Mouse (Mus musculus): ENCODE data around the gene Gucy1b1.

Gene Gucy1b1

DNA sequence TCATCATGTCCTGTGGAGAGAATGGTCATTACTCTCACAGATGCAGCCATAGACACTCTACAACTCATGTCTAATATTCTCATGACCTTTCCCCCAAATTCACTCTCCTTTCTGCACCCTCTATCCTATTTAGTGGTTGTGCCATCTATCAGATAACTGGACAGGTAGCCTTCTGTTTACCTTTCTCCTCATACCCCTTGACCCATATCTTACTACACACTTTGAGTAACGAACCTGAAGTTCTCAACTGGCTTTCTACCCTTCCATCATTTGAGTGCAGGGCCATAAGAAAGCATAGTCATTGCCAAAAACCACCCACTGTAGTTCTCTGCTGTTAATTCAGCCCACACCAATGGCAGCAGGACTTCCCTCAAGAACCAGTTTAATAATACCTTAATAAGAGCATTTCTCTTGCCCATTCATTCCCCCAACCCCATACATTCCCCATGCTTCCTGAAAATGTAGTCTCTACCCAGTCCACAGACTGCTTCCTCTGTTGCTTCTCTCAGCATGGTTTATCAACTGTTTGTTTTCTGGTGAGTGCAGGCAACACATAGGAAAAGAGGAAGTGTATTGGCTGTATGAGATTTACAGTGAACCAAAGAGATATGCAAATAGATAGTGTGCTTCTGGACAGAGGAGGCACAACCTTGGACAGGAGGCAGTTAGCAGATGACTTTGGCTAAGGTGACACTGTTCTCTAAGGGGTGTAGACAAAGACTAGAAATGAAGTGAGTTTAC lies 44.3 kb downstream of the Gucy1b1 start:
- no peak for DNase-seq

- DNase-seq = peak; percentile 55
Observed at GRCm38 (mm10) chr3:82029229-82029628, 45.3 kb downstream of the Gucy1b1 start.

- no peak for DNase-seq
Observed at GRCm38 (mm10) chr3:82027286-82027685, 47.2 kb downstream of the Gucy1b1 start.

DNA sequence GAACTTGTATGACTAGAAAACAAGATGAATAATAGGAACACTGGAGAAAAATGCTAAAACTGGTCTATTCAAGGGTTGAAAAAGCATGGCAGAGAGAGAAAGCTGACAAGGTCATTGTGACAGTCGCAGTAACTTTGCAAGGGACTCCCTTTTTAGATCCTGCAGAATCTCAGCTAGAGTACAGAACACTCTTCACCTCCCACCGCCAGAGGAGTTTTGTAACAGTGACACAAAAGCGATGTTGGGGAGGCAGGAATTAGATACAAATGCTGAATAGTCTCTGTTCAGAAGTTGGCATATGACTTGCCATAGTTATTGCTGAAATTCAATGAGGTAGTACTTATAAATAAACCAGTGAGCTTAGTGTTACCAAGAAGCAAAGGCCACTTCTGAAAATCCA lies 51.4 kb downstream of the Gucy1b1 start:
- no peak for DNase-seq

DNA sequence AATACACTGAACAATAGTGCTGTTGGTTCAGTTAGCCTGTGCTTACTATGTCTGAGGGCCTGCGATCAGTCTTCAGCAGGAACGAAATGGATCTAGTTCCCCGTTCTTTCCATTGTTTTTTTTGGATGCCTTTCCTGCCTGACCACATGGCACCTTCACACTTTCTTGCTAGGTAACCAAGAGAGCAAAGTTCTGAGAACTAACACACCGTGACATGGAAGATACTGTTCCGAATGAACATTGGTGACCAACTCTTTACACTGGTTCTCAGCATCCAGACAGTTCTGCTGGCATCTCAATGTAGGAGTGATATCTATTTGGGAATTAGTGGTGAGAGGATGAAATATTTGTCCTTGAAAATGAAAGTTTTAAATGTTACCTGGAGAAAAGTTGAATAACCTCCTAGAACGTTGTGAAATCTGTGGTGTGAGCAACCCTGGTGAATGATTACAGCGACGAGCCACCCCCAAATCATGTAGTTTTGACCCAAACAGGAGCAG lies 52.0 kb downstream of the Gucy1b1 start:
- DNase-seq = peak; percentile 25

DNA sequence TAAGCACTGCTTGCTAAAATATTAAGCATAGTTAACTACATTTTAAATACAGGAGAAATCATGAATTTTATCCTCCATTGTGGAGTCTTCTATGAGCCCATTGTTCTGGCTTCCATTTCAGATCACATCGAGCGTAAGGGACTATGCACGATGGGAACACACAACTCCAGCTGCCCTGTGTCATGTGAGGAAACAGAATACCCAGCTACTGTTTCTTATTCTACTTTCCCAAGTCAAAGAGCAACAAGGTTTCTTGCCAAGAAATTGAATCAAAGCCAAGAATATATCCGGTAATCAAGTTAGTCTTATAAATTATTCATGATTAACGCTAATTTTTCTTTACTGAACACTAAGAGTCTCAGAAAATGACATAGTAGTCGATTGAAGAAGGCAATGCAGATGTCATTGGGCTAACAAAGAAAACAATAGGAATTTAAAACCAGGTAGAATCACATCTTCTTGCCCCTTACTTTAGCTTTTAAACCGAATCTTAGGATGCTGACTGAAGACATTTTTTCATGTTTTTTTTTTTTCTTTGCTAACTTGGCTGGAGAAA lies 60.3 kb downstream of the Gucy1b1 start:
- peak; percentile 8 for DNase-seq

DNA sequence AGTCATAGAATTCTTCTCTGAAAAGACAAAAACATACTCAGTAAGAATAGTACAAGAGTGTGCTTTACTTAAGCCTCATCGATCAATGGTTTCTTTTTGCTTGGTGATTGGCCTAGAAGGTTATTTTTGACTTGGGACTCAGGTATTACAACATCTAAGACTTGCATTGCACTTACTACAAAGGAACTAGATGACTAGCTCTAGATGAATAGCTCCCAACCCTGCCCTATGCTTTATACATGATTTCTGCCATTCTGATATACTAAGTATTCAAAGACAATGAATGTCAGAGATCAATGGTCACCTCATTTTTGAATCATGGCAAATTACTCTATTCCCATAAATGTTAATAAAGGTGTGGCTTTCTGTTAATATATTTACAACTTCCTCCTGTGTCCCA lies 67.5 kb downstream of the Gucy1b1 start:
- no peak for DNase-seq

DNA sequence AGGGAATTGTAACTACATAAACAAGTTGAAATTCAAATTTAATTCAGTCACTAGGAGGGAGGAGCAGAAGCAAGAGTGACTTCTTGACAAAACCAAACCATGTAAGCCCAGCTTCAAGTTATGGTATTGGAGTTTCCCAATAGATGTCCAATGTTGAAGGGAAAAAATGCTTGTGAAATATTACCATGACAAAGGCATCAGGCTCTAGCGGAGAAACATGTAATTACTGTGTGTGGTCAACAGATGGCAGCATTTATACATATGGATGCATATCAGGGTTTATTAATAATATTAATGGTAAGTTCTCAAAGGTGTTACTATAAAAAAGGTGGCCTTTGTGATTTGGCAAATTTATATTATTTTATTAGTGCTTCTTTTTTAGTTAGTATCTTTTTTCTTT lies 78.5 kb downstream of the Gucy1b1 start:
- peak; percentile 61 for DNase-seq

- no peak for DNase-seq
Observed at GRCm38 (mm10) chr3:81995371-81995770, 79.1 kb downstream of the Gucy1b1 start.

- no peak for DNase-seq
Observed at GRCm38 (mm10) chr3:81990531-81990930, 84.0 kb downstream of the Gucy1b1 start.

- no peak for DNase-seq
Observed at GRCm38 (mm10) chr3:81989692-81990141, 84.8 kb downstream of the Gucy1b1 start.

GRCm38 (mm10) chr3:81987628-81988027 lies 86.9 kb downstream of the Gucy1b1 start:
- DNase-seq = no peak

GRCm38 (mm10) chr3:81986103-81986502 lies 88.4 kb downstream of the Gucy1b1 start:
- DNase-seq = no peak

DNA sequence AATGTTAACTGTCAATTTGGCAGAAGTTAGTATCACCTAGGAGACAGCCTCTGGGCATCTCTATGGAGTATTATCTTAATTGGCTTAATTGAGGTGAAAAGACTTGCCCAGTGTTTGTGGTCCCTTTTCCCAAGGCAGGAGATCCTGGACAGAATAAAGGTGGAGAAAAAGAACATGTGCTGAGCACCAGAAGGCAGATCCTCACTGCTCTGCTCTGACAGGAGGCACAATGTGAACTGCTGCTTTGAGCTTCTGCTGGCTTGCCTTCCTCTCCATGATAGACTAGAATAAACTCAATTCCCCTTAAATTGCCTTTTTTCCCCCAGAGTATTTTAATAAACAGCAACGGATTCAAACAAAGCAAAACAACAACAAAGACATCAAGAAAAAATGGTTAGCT lies 89.4 kb downstream of the Gucy1b1 start:
- DNase-seq = no peak

DNA sequence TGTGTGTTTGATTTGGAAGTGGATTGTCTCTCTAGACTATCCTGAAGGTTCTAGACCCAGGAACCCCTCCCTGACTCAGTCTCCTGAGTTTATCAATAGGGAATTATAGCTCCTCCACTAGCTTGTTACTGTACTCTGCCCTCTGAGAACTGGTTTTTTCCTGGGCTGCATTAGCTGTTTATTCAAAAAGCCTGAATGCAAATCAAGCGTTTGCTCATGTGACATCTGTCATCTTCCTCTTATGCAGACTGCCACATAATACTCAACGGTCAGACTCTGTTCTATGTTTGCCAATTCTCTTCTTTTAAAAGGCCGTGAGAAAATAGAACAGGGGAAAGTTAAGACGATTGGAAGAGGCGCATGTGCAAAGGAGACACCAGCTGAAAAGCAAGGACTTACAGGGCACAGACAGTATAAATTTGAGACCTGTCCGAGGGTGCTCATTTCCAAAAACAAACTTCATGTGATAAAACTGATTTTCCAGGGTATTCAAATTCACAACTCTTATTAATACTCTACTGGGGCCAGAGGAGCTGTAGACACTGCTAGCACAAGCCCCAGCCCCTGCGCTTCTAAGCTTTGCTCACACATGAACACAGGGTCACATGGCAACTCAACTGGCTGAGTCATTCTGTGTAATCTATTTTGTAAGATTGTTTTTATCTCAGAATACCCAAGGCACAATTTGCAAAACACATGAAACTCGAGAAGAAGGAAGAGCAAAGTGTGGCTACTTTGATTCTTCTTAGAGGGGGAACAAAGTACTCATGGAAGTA lies 91.2 kb downstream of the Gucy1b1 start:
- DNase-seq = no peak

Data from kidney, adult 9 months (tissue).